Mouse (Mus musculus): Measurements from ENCODE around the gene Spsb3.

DNA sequence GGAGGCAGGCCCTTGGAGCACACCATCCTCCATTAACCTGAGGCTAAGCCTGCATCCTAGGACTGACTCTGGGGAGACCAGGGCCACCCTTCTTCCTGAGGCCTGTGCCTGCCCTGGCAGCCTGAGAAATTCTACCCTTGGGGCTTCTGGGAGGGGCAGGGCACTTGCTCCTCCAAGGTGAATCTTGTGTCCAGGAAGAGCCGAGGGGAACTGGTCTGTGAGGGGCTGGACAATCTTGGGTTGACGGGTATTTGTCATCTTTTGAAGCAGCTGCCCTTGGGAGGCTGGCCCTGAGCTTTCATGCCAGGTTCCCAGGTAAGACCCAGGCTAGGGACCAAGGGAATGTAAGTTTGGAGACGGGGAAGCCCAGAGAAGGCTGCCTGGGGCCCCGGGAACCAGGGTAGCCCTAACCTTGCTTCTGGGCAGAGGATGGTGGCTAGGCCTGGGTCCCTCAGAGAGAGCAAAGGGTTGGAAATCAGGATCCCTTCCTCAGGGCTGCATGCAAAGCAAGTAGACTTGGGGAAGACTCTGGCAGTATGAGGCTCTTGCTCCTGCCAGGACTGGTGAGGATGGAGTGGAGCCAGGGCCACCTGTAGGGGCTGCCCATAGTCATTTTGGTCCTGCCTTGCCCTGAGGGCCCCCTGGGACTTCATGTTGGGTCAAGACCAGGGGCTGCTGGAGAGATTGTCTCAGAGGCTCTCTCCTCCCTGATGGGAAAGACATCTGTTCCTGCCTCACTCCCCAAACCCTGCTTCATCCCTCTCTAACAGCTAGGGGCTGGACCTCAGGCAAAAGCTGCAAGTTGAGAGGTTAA lies 11.8 kb downstream of the Spsb3 start:
- no peak for TF ChIP-seq CTCF (IDR thresholded peaks at IDR 0.05; ENCODE audit: insufficient read depth, low read depth, low read length)
- no peak for TF ChIP-seq POLR2A (IDR thresholded peaks at IDR 0.05; ENCODE audit: insufficient read depth, low read depth, low read length)
